16 mouse cellular contexts compared by ENCODE assay signal in the genomic region with DNA sequence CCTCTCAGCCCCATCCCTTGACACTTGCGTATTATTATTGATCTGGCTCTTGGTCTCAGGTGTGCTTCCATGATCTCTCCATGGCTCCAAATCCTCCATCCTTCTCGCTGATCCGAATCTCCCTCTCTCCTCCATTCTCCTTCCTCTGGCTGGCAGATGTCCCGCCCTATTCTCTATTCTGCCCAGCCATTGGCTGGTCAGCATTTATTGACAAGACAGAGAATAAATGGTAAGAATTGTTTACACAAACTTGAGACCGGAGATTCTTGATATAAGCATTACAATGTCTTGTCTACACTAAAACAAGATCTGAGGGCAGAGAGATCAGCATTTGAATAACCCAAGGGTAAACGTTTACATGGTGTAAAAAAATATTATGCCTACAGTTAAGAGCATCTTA. TPM values are rescaled to one million over a fixed set of nuclear protein-coding genes. Genes with fewer than 3 reads are reported as not detected.
DNase-seq lines count a peak whose midpoint lies in the region.
"Had no signal": no experiment of that assay in that cellular context is flagged by ENCODE, and none has a peak within 500 bp of the region (broad histone marks: within the 10 kb centered on the region; RNA-seq: fewer than 3 reads in every experiment).

No protein-coding gene starts in this region.

- DNase-seq in cerebellum, postnatal 10 days, result peak; percentile 53 to 54
- DNase-seq in cerebellum, adult 18-20 months, result no peak
- peak; percentile 34 for DNase-seq in lung, postnatal 10 days
- DNase-seq in lung, adult 18-20 months, result no peak
- DNase-seq in ES-CJ7 (ENCODE audit: low read depth, low spot score), result peak; percentile 25
- no peak for DNase-seq in testis, postnatal 10 days (ENCODE audit: low spot score)
- no peak for DNase-seq in left cerebral cortex, postnatal 36 days (ENCODE audit: low spot score in 2 of 2)
- DNase-seq: adrenal gland, adult 8-10 months; adrenal gland, postnatal 25 days; cerebellum, adult 11-12 months; cerebellum, adult 9-10 months; cerebellum, postnatal 25 days; gastrocnemius, postnatal 25 days; heart, adult 2 months; heart, postnatal 14 days; heart, postnatal 4 days had no signal

- intact Hi-C loops in left cerebral cortex, postnatal 36 days (cut with DNase I), result loop anchor here (5.0 kb wide), 1 partner anchor 43 kb away; no protein-coding TSS in a partner anchor

RNA-seq across cellular contexts. Expression of a gene that starts 12.4 kb away (rescaled TPM):
- 10 to 100 TPM; 87.9 to 94.2 TPM for total RNA-seq in left cerebral cortex, postnatal 36 days (2021)

Comparison
In these comparisons a context has a peak if more than half of its experiments do, and no peak if none do; other contexts are left out.
1. DNase-seq: peak in cerebellum, postnatal 10 days (2 of 2), lung, postnatal 10 days (single experiment) and ES-CJ7 (single experiment); none in cerebellum, adult 18-20 months (0 of 2), lung, adult 18-20 months (0 of 2), testis, postnatal 10 days (single experiment) and left cerebral cortex, postnatal 36 days (0 of 2).